Comparison of ENCODE assay signal across 12 mouse cellular contexts in genomic region chr5:89277616-89278015, GRCm38 (mm10).
DNase-seq lines count a peak whose midpoint lies in the region; ATAC-seq and TF ChIP-seq lines count a peak whose summit lies in the region.
"Had no signal": no experiment of that assay in that cellular context is flagged by ENCODE, and none has a peak within 500 bp of the region (broad histone marks: within the 10 kb centered on the region; RNA-seq: fewer than 3 reads in every experiment).

No protein-coding gene starts in this region.

- WGBS in intestine, embryonic 16.5 days = 40% methylated on average over 5 of the region's 5 CpGs
- WGBS in liver, embryonic 12.5 days (ENCODE audit: insufficient replicate concordance) = 39% methylated on average over 5 of the region's 5 CpGs

- H3K4me3 ChIP-seq in intestine, embryonic 16.5 days (ENCODE audit: low read length) = no peak overlapping the region
- H3K4me3 ChIP-seq in liver, embryonic 12.5 days = no peak overlapping the region
- H3K4me3 ChIP-seq: forebrain, embryonic 10.5 days; heart, embryonic 12.5 days; midbrain, embryonic 13.5 days had no signal

- H3K4me2 ChIP-seq in intestine, embryonic 16.5 days (ENCODE audit: low read depth, low read length) = no peak overlapping the region
- H3K4me2 ChIP-seq in liver, embryonic 12.5 days = no peak overlapping the region
- H3K4me2 ChIP-seq: heart, embryonic 12.5 days; midbrain, embryonic 13.5 days had no signal

- ATAC-seq in Patski = peak; percentile 94
- peak; percentile 94 for ATAC-seq in intestine, embryonic 16.5 days
- ATAC-seq in liver, embryonic 12.5 days = peak; percentile 47; the same call in 1 of the 2 replicates
- no peak for ATAC-seq in frontal cortex, adult (ENCODE audit: low TSS enrichment)
- ATAC-seq: hindbrain, postnatal 0 days; midbrain, embryonic 13.5 days had no signal

- in situ Hi-C loops in Patski (cut with MboI; ENCODE audit: low pct_unique_long_range_greater_than_20kb) = no loop called here

- no peaks in the 10 kb centered on the region for H3K36me3 ChIP-seq in intestine, embryonic 16.5 days (ENCODE audit: control insufficient read depth, insufficient read depth, low read length)
- no peaks in the 10 kb centered on the region for H3K36me3 ChIP-seq in liver, embryonic 12.5 days
- H3K36me3 ChIP-seq: forebrain, embryonic 10.5 days; heart, embryonic 12.5 days; midbrain, embryonic 13.5 days had no signal

- POLR2A ChIA-PET in Patski (lab: Charles Lee) = interaction anchor here (1.2 kb wide), 1 partner anchor 557 kb away, joined by 6 read pairs; the partner anchor contains the start of gene Mob1b

- TF ChIP-seq CTCF in Patski (IDR thresholded peaks at IDR 0.05) = no peak

- no peak overlapping the region for H3K27ac ChIP-seq in intestine, embryonic 16.5 days (ENCODE audit: low read length)
- 0 out of 2 replicates have a peak overlapping the region, but pooled peaks have one; percentile 30 for H3K27ac ChIP-seq in liver, embryonic 12.5 days
- H3K27ac ChIP-seq: forebrain, embryonic 10.5 days; hindbrain, postnatal 0 days; midbrain, embryonic 13.5 days had no signal

- H3K27me3 ChIP-seq in Patski = no peaks in the 10 kb centered on the region
- no peaks in the 10 kb centered on the region for H3K27me3 ChIP-seq in intestine, embryonic 16.5 days (replicated peaks; ENCODE audit: control insufficient read depth, insufficient read depth, low read length)
- no peaks in the 10 kb centered on the region for H3K27me3 ChIP-seq in liver, embryonic 12.5 days (replicated peaks)
- H3K27me3 ChIP-seq: heart, embryonic 12.5 days; midbrain, embryonic 13.5 days had no signal

- CTCF ChIA-PET in Patski (lab: Charles Lee) = no interaction called here

- H3K9ac ChIP-seq in intestine, embryonic 16.5 days (ENCODE audit: low read depth, low read length) = no peak overlapping the region
- H3K9ac ChIP-seq in liver, embryonic 12.5 days = no peak overlapping the region
- H3K9ac ChIP-seq: heart, embryonic 12.5 days; midbrain, embryonic 13.5 days had no signal

- peak; percentile 93 for DNase-seq in Patski (ENCODE audit: low read depth, low spot score)
- peak; percentile 80 for DNase-seq in lung, postnatal 36 days
- no peak for DNase-seq in retina, embryonic 14.5 days (ENCODE audit: low spot score)
- DNase-seq in heart, adult 18-20 months = no peak
- DNase-seq: thymus, postnatal 14 days had no signal

- H3K9me3 ChIP-seq in intestine, embryonic 16.5 days (ENCODE audit: control insufficient read depth, low read length) = no peaks in the 10 kb centered on the region
- no peaks in the 10 kb centered on the region for H3K9me3 ChIP-seq in liver, embryonic 12.5 days (replicated peaks)
- H3K9me3 ChIP-seq: forebrain, embryonic 10.5 days; heart, embryonic 12.5 days; midbrain, embryonic 13.5 days had no signal

- H3K4me1 ChIP-seq in intestine, embryonic 16.5 days (ENCODE audit: control insufficient read depth, insufficient read depth, low read length) = no peaks in the 10 kb centered on the region
- H3K4me1 ChIP-seq in liver, embryonic 12.5 days = 0 out of 2 replicates have a peak, but pooled peaks cover 3% of the 10 kb centered on the region
- H3K4me1 ChIP-seq: forebrain, embryonic 10.5 days; heart, embryonic 12.5 days; midbrain, embryonic 13.5 days had no signal

Comparison
In these comparisons a context has a peak if more than half of its experiments do, and no peak if none do; other contexts are left out.
1. DNase-seq: peak in Patski (single experiment) and lung, postnatal 36 days (single experiment); none in retina, embryonic 14.5 days (single experiment) and heart, adult 18-20 months (0 of 2).